Mouse (Mus musculus) heart, adult 8-10 months (tissue): ENCODE data around the gene Il10rb. TPM values are rescaled to one million over a fixed set of nuclear protein-coding genes. Genes with fewer than 3 reads are reported as not detected.

ENCODE experiments used
- total RNA-seq, 4 experiments: library from RNA; stranded (reverse); gene quantifications; 2 replicates each; pipeline ENCODE4 v1.2.4; 2022

Il10rb gene
- total RNA-seq, 4 experiments from 2014 or later, result 116 to 131 (median 129) TPM

Other genes with a start within 250 kb of the Il10rb start
- not detected for gene Olig2, start 180.7 kb upstream of the Il10rb start, total RNA-seq
- gene Olig1, start 136.4 kb upstream of the Il10rb start, total RNA-seq, result not detected
- gene Ifnar2, start 33.4 kb upstream of the Il10rb start, total RNA-seq, result 10 to 100 TPM; 27.6 to 35.3 (median 32.6) TPM
- not detected for gene Gm21970, start 14.4 kb upstream of the Il10rb start, total RNA-seq
- gene Ifnar1, start 79.1 kb downstream of the Il10rb start, total RNA-seq, result 10 to 100 TPM; 18.7 to 28.6 (median 22.0) TPM
- gene Ifngr2, start 140.9 kb downstream of the Il10rb start, total RNA-seq, result 100 to 1,000 TPM; 122 to 145 (median 132) TPM
- gene Tmem50b, start 191.6 kb downstream of the Il10rb start, total RNA-seq, result 10 to 100 TPM; 49.1 to 56.7 (median 50.9) TPM
- 10 to 100 TPM; 34.1 to 41.5 (median 39.8) TPM for gene Dnajc28, start 212.9 kb downstream of the Il10rb start, total RNA-seq
- gene Gart, start 240.8 kb downstream of the Il10rb start, total RNA-seq, result 10 to 100 TPM; 72.7 to 86.8 (median 73.1) TPM
- 100 to 1,000 TPM; 119 to 148 (median 131) TPM for gene Son, start 241.3 kb downstream of the Il10rb start, total RNA-seq